Mouse (Mus musculus): Measurements from ENCODE around the gene Msh2. TPM values are rescaled to one million over a fixed set of nuclear protein-coding genes. Genes with fewer than 3 reads are reported as not detected.
"Not testable (repeated sequence)": the region's sequence is repeated elsewhere in the genome, so short reads cannot be mapped to it uniquely, and the experiment has no call there.

Gene Msh2
- total RNA-seq (2021) = 10 to 100 TPM; 17.9 to 21.5 TPM
- long read RNA-seq, experiment 1, transcript Msh2-201 (16 exons, 3,283 nt) = major isoform, 56 of 70 reads
- long read RNA-seq, experiment 1, partial matches to known transcripts = 4 of 70 reads
- long read RNA-seq, experiment 1, other reads (novel, unspliced or antisense) = 10 of 70 reads
- long read RNA-seq, experiment 2, transcript Msh2-201 (16 exons, 3,283 nt) = major isoform, 35 of 45 reads
- long read RNA-seq, experiment 2, partial matches to known transcripts = 6 of 45 reads
- long read RNA-seq, experiment 2, other reads (novel, unspliced or antisense) = 4 of 45 reads

- peak; percentile 93 to 97 for DNase-seq (ENCODE audit: low spot score in 2 of 2)
Measured at GRCm38 (mm10) chr17:87671890-87672660, at the start of gene Msh2. TSS of gene Msh2 (plus strand) at chr17:87672330.

- no peak for DNase-seq (ENCODE audit: low spot score in 2 of 2)
Measured at GRCm38 (mm10) chr17:87625510-87626086, 46.5 kb upstream of the Msh2 start.

GRCm38 (mm10) chr17:87628144-87628543 is 44.0 kb upstream of the Msh2 start:
- no peak for DNase-seq (ENCODE audit: low spot score in 2 of 2)

GRCm38 (mm10) chr17:87628706-87629105 is 43.4 kb upstream of the Msh2 start:
- no peak for DNase-seq (ENCODE audit: low spot score in 2 of 2)

GRCm38 (mm10) chr17:87637056-87637389 is 35.1 kb upstream of the Msh2 start:
- no peak for DNase-seq (ENCODE audit: low spot score in 2 of 2)

- no peak for DNase-seq (ENCODE audit: low spot score in 2 of 2)
Measured at GRCm38 (mm10) chr17:87639242-87639641, 32.9 kb upstream of the Msh2 start.

- no peak for DNase-seq (ENCODE audit: low spot score in 2 of 2)
Measured at GRCm38 (mm10) chr17:87640272-87640671, 31.9 kb upstream of the Msh2 start.

- DNase-seq (ENCODE audit: low spot score in 2 of 2) = no peak
Measured at GRCm38 (mm10) chr17:87641006-87641405, 31.1 kb upstream of the Msh2 start.

GRCm38 (mm10) chr17:87642744-87643143 is 29.4 kb upstream of the Msh2 start:
- no peak for DNase-seq (ENCODE audit: low spot score in 2 of 2)

GRCm38 (mm10) chr17:87655616-87656015 is 16.5 kb upstream of the Msh2 start:
- DNase-seq (ENCODE audit: low spot score in 2 of 2) = not testable (repeated sequence)

- not testable (repeated sequence) for DNase-seq (ENCODE audit: low spot score in 2 of 2)
Measured at GRCm38 (mm10) chr17:87661958-87662573, 10.1 kb upstream of the Msh2 start.

- DNase-seq (ENCODE audit: low spot score in 2 of 2) = no peak
Measured at GRCm38 (mm10) chr17:87664238-87664637, 7.9 kb upstream of the Msh2 start.

GRCm38 (mm10) chr17:87665066-87665822 is 6.9 kb upstream of the Msh2 start:
- peak; percentile 32 to 52 for DNase-seq (ENCODE audit: low spot score in 2 of 2)

- DNase-seq (ENCODE audit: low spot score in 2 of 2) = peak in 1 of 2 experiments; percentile 30
Measured at GRCm38 (mm10) chr17:87672677-87673286, 652 bp downstream of the Msh2 start.

GRCm38 (mm10) chr17:87676916-87677474 is 4.9 kb downstream of the Msh2 start:
- DNase-seq (ENCODE audit: low spot score in 2 of 2) = not testable (repeated sequence)

- no peak for DNase-seq (ENCODE audit: low spot score in 2 of 2)
Measured at GRCm38 (mm10) chr17:87677656-87678055, 5.5 kb downstream of the Msh2 start.

GRCm38 (mm10) chr17:87689217-87689616 is 17.1 kb downstream of the Msh2 start:
- DNase-seq (ENCODE audit: low spot score in 2 of 2) = no peak

- peak in 1 of 2 experiments; percentile 59 for DNase-seq (ENCODE audit: low spot score in 2 of 2)
Measured at GRCm38 (mm10) chr17:87691958-87692357, 19.8 kb downstream of the Msh2 start.

- DNase-seq (ENCODE audit: low spot score in 2 of 2) = no peak
Measured at GRCm38 (mm10) chr17:87695874-87696465, 23.8 kb downstream of the Msh2 start.

GRCm38 (mm10) chr17:87696814-87697213 is 24.7 kb downstream of the Msh2 start:
- DNase-seq (ENCODE audit: low spot score in 2 of 2) = no peak

All from gastrocnemius, postnatal 4 days (tissue).